Mouse (Mus musculus) gastrocnemius, postnatal 25 days (tissue): Measurements from ENCODE around the gene Ppil3. TPM values are rescaled to one million over a fixed set of nuclear protein-coding genes. Genes with fewer than 3 reads are reported as not detected.

Experiments used
- DNase-seq: peaks from one replicate; pipeline ENCODE4 v3.0.0; 2022
- total RNA-seq, 2 experiments: library from RNA; stranded (reverse); gene quantifications; 1 replicate in 1 of 2; 2 replicates in 1 of 2; pipeline ENCODE4 v1.2.3; 2021

Gene Ppil3
- total RNA-seq, 2 experiments from 2014 or later: 17.2 to 17.8 TPM

DNA sequence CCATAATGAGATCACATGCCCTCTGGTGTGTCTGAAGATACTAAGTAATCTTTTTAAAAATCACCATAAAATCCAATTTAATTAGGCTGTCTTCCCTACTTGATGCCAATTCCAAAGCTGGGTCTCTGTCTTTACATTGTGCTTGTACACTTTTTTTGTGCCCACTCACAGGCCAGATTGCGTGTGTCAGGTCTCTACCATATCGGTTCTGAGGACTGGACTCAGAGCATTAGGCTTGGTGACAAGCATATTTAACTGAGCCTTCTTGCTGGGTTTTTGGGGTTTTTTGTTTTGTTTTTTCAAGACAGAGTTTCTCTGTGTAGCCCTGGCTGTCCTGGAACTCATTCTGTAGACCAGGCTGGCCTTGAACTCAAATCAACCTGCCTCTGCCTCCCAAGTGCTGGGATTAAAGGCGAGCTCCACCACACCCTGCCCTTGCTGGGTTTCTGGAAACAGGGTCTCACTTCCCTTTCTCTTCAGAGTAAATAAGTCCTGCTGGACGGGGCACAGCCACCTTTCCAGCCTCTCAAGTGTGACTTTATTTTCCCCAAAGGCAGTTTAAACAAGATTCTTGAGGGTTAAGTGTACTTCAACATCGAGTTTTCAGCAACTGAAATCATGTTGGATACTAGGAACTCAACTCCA lies 35.6 kb downstream of the Ppil3 start:
- DNase-seq: no peak

GRCm38 (mm10) chr1:58408141-58408540 lies 37.1 kb downstream of the Ppil3 start:
- DNase-seq: no peak

GRCm38 (mm10) chr1:58407321-58407720 lies 38.0 kb downstream of the Ppil3 start:
- no peak for DNase-seq

DNA sequence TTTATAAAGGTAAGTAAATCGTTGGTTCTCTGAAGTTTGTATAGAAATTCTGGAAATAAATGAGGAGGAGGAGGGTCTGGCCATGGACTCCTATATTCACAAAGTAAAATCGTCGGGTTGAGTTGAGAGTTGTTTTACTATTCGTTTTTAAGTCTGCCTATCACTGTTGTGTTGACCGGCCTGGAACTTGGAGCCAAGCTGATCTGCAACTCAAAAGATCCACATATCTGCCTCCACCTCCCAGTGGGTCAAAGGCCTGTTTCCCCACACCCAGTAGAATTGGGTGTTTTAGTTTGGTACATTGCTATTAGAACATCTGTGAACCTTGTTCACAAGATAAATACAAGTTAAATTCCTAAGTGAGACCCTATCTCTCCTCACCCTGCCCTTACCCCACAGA lies 41.5 kb downstream of the Ppil3 start:
- no peak for DNase-seq

DNA sequence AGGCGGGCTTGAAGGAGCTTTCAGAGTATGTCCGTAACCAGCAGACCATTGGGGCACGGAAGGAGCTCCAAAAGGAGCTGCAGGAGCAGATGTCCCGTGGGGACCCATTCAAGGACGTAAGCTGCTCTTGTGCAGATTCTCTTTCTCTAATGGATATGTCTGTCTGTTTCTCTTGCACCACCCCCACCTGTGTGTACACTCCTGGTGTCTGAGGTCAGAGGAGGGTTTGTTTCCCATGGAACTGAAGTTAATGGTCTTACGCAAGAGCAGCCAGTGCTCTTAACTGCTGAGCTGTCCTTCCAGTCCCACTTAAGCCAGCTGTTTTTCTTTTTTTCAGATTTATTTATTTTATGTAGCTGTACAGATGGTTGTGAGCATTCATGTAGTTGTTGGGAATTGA lies 43.9 kb downstream of the Ppil3 start:
- no peak for DNase-seq

GRCm38 (mm10) chr1:58397731-58398130 lies 47.6 kb downstream of the Ppil3 start:
- DNase-seq: no peak

DNA sequence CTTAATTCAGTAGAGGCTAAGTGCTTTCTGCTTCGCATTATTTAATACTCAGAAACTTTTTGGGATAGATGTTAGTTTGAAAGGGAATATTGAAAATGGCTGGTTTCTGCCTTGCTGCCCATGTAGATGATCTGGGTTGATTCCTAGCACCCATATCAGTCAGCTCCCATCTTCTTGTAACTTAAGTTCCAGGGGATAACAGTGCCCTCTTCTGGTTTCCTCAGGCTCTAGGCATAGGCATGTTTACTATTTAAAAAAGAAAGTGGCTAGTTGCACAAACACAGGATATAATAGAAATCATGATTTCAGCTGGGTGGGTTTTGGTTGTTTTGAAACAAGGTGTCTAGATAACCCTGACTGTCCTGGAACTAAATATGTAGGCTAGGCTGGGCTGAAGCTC lies 49.1 kb downstream of the Ppil3 start:
- DNase-seq: no peak

- no peak for DNase-seq
Measured at GRCm38 (mm10) chr1:58395341-58395740, 49.9 kb downstream of the Ppil3 start.

- peak; percentile 54 for DNase-seq
Measured at GRCm38 (mm10) chr1:58393284-58394195, 51.7 kb downstream of the Ppil3 start.

DNA sequence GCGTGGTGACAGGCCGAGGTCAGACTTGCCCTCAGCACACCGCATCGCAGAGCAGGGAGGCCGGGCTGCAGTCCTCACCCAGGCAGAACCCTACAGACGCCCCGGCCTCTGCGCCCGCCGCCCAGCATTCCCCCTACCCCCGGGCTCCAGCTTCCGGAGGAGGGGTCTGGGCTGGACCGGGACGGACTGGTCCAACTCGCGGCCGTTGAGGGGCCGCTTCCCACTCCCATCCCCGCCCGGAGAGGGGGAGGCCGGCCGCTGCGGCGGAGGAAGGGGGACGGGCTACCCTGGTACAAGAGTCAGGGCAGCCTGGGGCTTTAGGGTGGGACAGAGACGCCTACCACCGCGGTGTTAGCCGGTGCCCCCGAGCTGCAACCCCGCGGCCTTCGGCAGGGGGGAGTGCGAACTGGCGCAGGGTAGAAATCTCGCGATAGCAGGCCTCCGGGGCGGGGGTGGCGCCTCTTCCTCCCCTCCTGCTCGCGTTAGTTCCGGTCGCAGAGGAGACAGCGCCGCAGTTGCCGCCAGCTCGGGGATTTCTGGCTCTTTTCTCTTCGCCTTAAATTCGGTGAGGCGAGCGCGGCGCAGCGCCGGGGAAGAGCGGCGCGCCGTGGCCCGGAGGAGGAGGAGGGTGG lies 52.5 kb downstream of the Ppil3 start, which contains the start of gene Bzw1:
Gene Bzw1, plus strand, starts transcription at position 247 of the 632 bp plus-strand sequence.
- peak; percentile 94 for DNase-seq

- DNase-seq: no peak
Measured at GRCm38 (mm10) chr1:58392268-58392651, 53.0 kb downstream of the Ppil3 start.

DNA sequence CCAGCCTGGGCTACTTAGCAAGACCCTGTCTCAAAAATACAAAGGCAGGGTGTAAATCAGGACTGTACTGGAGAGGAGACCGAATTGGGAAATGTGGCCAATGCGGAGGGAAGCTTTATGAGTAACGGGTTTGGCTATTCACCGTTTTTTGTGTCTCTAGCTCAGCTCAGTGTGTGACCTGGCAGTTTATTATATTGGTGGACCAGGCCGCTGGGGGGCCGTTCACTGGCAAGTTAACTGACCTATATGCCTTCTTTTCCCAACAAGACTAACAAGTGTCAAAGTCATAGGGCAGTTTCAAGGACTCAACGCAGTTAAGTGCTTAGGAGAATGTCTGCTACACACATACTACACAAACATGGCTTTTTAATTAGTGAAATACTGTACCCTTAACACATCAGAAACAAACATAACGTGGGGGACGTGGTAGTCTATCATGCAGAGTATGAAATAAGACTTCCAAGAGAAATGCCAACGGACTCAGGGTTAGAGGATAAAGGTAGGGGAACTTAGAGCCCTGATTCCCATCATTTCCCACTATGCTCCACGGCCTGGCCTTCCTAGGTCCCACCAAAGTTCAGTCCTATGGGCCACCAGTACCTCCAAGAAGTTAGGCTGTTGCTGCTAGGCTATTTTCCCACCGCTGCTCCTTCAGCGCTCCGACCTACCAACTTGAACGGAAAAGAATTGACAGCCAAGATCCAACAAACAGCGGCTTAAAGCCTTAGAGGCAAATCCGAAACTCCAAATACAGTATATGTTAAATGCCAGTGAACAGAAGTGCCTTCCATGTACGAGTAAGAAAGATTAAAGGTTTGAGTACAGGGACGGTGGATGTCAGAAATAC lies 53.6 kb downstream of the Ppil3 start:
- no peak for DNase-seq

DNA sequence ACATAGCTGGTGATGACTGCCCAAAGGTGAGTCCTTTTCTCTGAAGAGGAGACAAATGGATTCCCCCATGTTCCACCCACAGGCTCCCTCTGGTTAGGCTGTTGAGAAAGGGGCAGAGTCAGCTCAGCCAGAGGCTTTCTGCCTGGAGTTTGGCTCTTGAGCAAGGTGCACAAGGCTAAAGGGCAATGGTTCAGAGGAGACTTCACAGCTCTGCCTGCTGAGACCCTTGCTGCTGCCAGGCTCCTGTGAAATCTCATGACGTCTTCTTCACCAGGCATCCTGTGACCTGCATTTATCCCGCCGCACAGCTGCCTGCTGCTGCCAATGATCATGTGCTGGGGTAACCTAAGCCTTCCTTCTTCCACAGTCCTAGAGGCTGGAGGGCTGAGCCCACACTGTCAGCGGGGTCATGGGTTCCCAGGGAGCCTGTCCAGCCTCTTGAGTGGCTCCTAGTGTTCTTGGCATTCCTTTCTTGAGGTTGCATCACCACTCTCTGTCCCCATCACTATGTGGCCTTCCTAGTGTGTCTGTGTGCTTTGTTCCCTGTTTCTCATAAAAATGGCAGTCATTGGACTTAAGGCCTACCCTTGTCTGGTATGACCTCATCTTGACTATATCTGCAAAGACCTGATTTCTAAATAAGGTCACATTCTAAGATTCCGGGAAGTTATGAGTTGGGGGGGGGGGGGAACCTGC lies 62.6 kb downstream of the Ppil3 start:
- DNase-seq: no peak

Other genes with a start within 250 kb of the Ppil3 start
- not detected for gene Aox4, start 235.1 kb downstream of the Ppil3 start, total RNA-seq
- not detected for gene Aox2, start 167.2 kb downstream of the Ppil3 start, total RNA-seq
- 10 to 100 TPM; 43.5 to 49.1 TPM for gene Bzw1, start 52.6 kb downstream of the Ppil3 start, total RNA-seq
- 10 to 100 TPM; 30.4 to 33.5 TPM for gene Clk1, start 21.4 kb downstream of the Ppil3 start, total RNA-seq
- gene Nif3l1, start 335 bp downstream of the Ppil3 start, total RNA-seq: 1 to 10 TPM; 6.8 to 8.5 TPM
- 10 to 100 TPM; 10.1 to 11.4 TPM for gene Orc2, start 59.6 kb upstream of the Ppil3 start, total RNA-seq
- gene Fam126b, start 140.8 kb upstream of the Ppil3 start, total RNA-seq: 10 to 100 TPM; 11.2 to 11.3 TPM
- gene Ndufb3, start 140.9 kb upstream of the Ppil3 start, total RNA-seq: 100 to 1,000 TPM; 162 to 175 TPM